Comparison of ENCODE assay signal across 24 mouse cellular contexts in the genomic region with DNA sequence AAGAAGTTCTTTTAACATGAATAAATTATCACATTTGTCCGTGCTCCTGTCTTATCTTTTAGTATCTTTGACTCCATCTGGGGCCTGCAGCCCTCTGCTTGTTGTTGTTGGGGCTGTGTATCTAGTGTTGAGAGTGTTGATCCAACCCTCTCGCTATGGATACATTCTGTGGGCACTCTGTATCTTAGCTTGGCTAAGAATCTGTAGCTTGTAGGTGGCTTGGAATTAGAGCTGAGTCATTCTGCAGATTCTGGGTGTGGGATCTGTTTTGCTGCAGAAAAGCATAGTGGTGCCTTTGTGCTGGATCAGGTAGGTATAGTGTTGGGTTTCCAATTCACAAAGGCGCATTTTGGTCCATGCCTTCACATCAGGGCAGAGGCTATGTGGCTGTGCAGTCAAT.
A peak's percentile ranks its signal among the peaks of the same experiment; 100 is the strongest.
DNase-seq lines count a peak whose midpoint lies in the region; TF ChIP-seq lines count a peak whose summit lies in the region.
"Had no signal": no experiment of that assay in that cellular context is flagged by ENCODE, and none has a peak within 500 bp of the region (broad histone marks: within the 10 kb centered on the region; RNA-seq: fewer than 3 reads in every experiment).

No protein-coding gene starts in this region.

- intact Hi-C loops in heart, postnatal 25 days (cut with DNase I), result no loop called here

- TF ChIP-seq CTCF in lung, adult 2 months (IDR thresholded peaks at IDR 0.05; ENCODE audit: insufficient read depth, low read length), result no peak

- 57% methylated on average over 3 of the region's 3 CpGs for WGBS in lung, adult 2 months

- no peak overlapping the region for H3K4me3 ChIP-seq in lung, adult 2 months (replicated peaks; ENCODE audit: extremely low read depth, low read depth, low read length)
- H3K4me3 ChIP-seq: embryonic facial prominence, embryonic 12.5 days; forebrain, embryonic 12.5 days; hindbrain, embryonic 13.5 days; kidney, embryonic 15.5 days; lung, embryonic 15.5 days; midbrain, embryonic 15.5 days; neural tube, embryonic 12.5 days had no signal

- no peaks in the 10 kb centered on the region for H3K4me1 ChIP-seq in lung, adult 2 months (ENCODE audit: control insufficient read depth, insufficient read depth, low read length)
- H3K4me1 ChIP-seq: embryonic facial prominence, embryonic 12.5 days; forebrain, embryonic 12.5 days; hindbrain, embryonic 13.5 days; kidney, embryonic 15.5 days; lung, embryonic 15.5 days; midbrain, embryonic 15.5 days; neural tube, embryonic 12.5 days had no signal

- peak; percentile 16 to 28 for DNase-seq in layer of hippocampus, adult 8-10 months (ENCODE audit: low spot score in 2 of 2)
- no peak for DNase-seq in layer of hippocampus, adult 9-10 months (ENCODE audit: low spot score)
- peak; percentile 50 for DNase-seq in right cerebral cortex, postnatal 25 days
- DNase-seq in right cerebral cortex, postnatal 14 days, result no peak
- DNase-seq in left cerebral cortex, adult 9 months (ENCODE audit: low spot score in 2 of 2), result peak; percentile 19 to 64
- DNase-seq in lung, adult 2 months, result no peak
- DNase-seq in heart, postnatal 25 days (ENCODE audit: low spot score), result no peak
- DNase-seq: cerebellum, adult 18-20 months; cerebellum, postnatal 14 days; gastrocnemius, postnatal 10 days; heart, adult 11 months; heart, postnatal 36 days; kidney, adult 11 months; kidney, postnatal 36 days; lung, postnatal 36 days; retina, postnatal 1 day; thymus, postnatal 14 days had no signal

- no peak for TF ChIP-seq POLR2A in lung, adult 2 months (IDR thresholded peaks at IDR 0.05; ENCODE audit: borderline replicate concordance, extremely low read depth, low read depth, low read length)

Comparison
In these comparisons a context has a peak if more than half of its experiments do, and no peak if none do; other contexts are left out.
1. DNase-seq: peak in layer of hippocampus, adult 8-10 months (2 of 2), right cerebral cortex, postnatal 25 days (single experiment) and left cerebral cortex, adult 9 months (2 of 2); none in layer of hippocampus, adult 9-10 months (single experiment), right cerebral cortex, postnatal 14 days (single experiment), lung, adult 2 months (single experiment) and heart, postnatal 25 days (single experiment).